Mouse (Mus musculus): ENCODE measurements at regions not wholly inside any gene's neighbourhood (a gene's known extent, or its start where the extent isn't known, plus 50 kb on each side); places are given as distances from the start of the nearest gene placed in this dataset.
"Not testable (repeated sequence)": the region's sequence is repeated elsewhere in the genome, so short reads cannot be mapped to it uniquely, and the experiment has no call there.

- DNase-seq (ENCODE audit: low spot score), result peak; percentile 95
Measured at GRCm38 (mm10) chr13:107831221-107831681, 213.0 kb upstream of the Smim15 start.

GRCm38 (mm10) chr13:107830281-107830680 lies 214.0 kb upstream of the Smim15 start:
- no peak for DNase-seq (ENCODE audit: low spot score)

GRCm38 (mm10) chr13:107829861-107830260 lies 214.4 kb upstream of the Smim15 start:
- no peak for DNase-seq (ENCODE audit: low spot score)

- no peak for DNase-seq (ENCODE audit: low spot score)
Measured at GRCm38 (mm10) chr13:107825636-107826035, 218.6 kb upstream of the Smim15 start.

- no peak for DNase-seq (ENCODE audit: low spot score)
Measured at GRCm38 (mm10) chr13:107823342-107823741, 220.9 kb upstream of the Smim15 start.

- no peak for DNase-seq (ENCODE audit: low spot score)
Measured at GRCm38 (mm10) chr13:107822198-107822597, 222.0 kb upstream of the Smim15 start.

- DNase-seq (ENCODE audit: low spot score), result no peak
Measured at GRCm38 (mm10) chr13:107813562-107814161, 230.6 kb upstream of the Smim15 start.

GRCm38 (mm10) chr13:107812014-107812413 lies 232.2 kb upstream of the Smim15 start:
- DNase-seq (ENCODE audit: low spot score), result no peak

GRCm38 (mm10) chr13:107810802-107811192 lies 233.4 kb upstream of the Smim15 start:
- no peak for DNase-seq (ENCODE audit: low spot score)

GRCm38 (mm10) chr13:107810060-107810801 lies 234.0 kb upstream of the Smim15 start:
- no peak for DNase-seq (ENCODE audit: low spot score)

- DNase-seq (ENCODE audit: low spot score), result no peak
Measured at GRCm38 (mm10) chr13:107808961-107809360, 235.3 kb upstream of the Smim15 start.

- DNase-seq (ENCODE audit: low spot score), result no peak
Measured at GRCm38 (mm10) chr13:107804418-107804817, 239.8 kb upstream of the Smim15 start.

GRCm38 (mm10) chr13:107799199-107799945 lies 244.9 kb upstream of the Smim15 start:
- no peak for DNase-seq (ENCODE audit: low spot score)

- no peak for DNase-seq (ENCODE audit: low spot score)
Measured at GRCm38 (mm10) chr13:107798144-107798543, 246.1 kb upstream of the Smim15 start.

GRCm38 (mm10) chr13:107795516-107795915 lies 248.7 kb upstream of the Smim15 start:
- no peak for DNase-seq (ENCODE audit: low spot score)

- no peak for DNase-seq (ENCODE audit: low spot score)
Measured at GRCm38 (mm10) chr13:107791770-107792169, 252.5 kb upstream of the Smim15 start.

- no peak for DNase-seq (ENCODE audit: low spot score)
Measured at GRCm38 (mm10) chr13:107784971-107785370, 259.3 kb upstream of the Smim15 start.

GRCm38 (mm10) chr13:107781741-107782140 lies 262.5 kb upstream of the Smim15 start:
- DNase-seq (ENCODE audit: low spot score), result no peak

- DNase-seq (ENCODE audit: low spot score), result no peak
Measured at GRCm38 (mm10) chr13:107781221-107781620, 263.0 kb upstream of the Smim15 start.

- no peak for DNase-seq (ENCODE audit: low spot score)
Measured at GRCm38 (mm10) chr13:107779591-107779990, 264.7 kb upstream of the Smim15 start.

- not testable (repeated sequence) for DNase-seq (ENCODE audit: low spot score)
Measured at GRCm38 (mm10) chr13:107774499-107774898, 269.7 kb upstream of the Smim15 start.

GRCm38 (mm10) chr13:107767262-107767624 lies 277.0 kb upstream of the Smim15 start:
- no peak for DNase-seq (ENCODE audit: low spot score)
